Comparison of ENCODE assay signal across 9 mouse cellular contexts in genomic region chr19:4992904-4993303, GRCm38 (mm10). TPM values are rescaled to one million over a fixed set of nuclear protein-coding genes. Genes with fewer than 3 reads are reported as not detected.
DNase-seq lines count a peak whose midpoint lies in the region; ATAC-seq and TF ChIP-seq lines count a peak whose summit lies in the region.
"Had no signal": no experiment of that assay in that cellular context is flagged by ENCODE, and none has a peak within 500 bp of the region (broad histone marks: within the 10 kb centered on the region; RNA-seq: fewer than 3 reads in every experiment).

No protein-coding gene starts in this region.

- no peaks in the 10 kb centered on the region for H3K9me3 ChIP-seq in kidney, postnatal 0 days (replicated peaks; ENCODE audit: low read length)
- H3K9me3 ChIP-seq in kidney, embryonic 16.5 days (ENCODE audit: low read length), result no peaks in the 10 kb centered on the region
- no peaks in the 10 kb centered on the region for H3K9me3 ChIP-seq in ES-E14 (ENCODE audit: control insufficient read depth, insufficient read depth, low read depth, low read length)
- no peaks in the 10 kb centered on the region for H3K9me3 ChIP-seq in midbrain, postnatal 0 days (ENCODE audit: low read length)
- H3K9me3 ChIP-seq: liver, embryonic 13.5 days had no signal

- no peak overlapping the region for H3K4me3 ChIP-seq in kidney, postnatal 0 days (replicated peaks; ENCODE audit: low read depth, low read length)
- no peak overlapping the region for H3K4me3 ChIP-seq in kidney, embryonic 16.5 days (ENCODE audit: low read length)
- H3K4me3 ChIP-seq in ES-E14 (ENCODE audit: insufficient read depth in 1 of 2, low read depth in 1 of 2, low read length in 2 of 2, poor library complexity in 1 of 2, severe bottlenecking in 1 of 2), result no peak overlapping the region
- no peak overlapping the region for H3K4me3 ChIP-seq in layer of hippocampus, adult 2 months
- no peak overlapping the region for H3K4me3 ChIP-seq in midbrain, postnatal 0 days (ENCODE audit: low read depth, low read length)
- H3K4me3 ChIP-seq: liver, embryonic 13.5 days had no signal

- DNase-seq in kidney, postnatal 0 days (ENCODE audit: low spot score), result peak; percentile 31
- DNase-seq in ES-E14 (ENCODE audit: low read depth, low spot score), result no peak
- peak; percentile 85 for DNase-seq in cerebellum, adult 8-10 months
- DNase-seq in layer of hippocampus, adult 2 months (ENCODE audit: low spot score in 2 of 2), result peak; percentile 79 to 85
- peak; percentile 79 for DNase-seq in midbrain, postnatal 0 days (ENCODE audit: low spot score)
- DNase-seq in spleen, postnatal 36 days (ENCODE audit: low spot score in 2 of 2), result no peak
- DNase-seq: liver, embryonic 13.5 days had no signal

- in situ Hi-C loops in ES-E14 (cut with MboI; ENCODE audit: low sequenced_read_pairs in 2 of 2, unreplicated experiment in 2 of 2), result loop anchor here in 1 of 2 experiments (25.0 kb wide), 1 partner anchor 356 kb away; the partner anchor contains the start of gene Rce1

- TF ChIP-seq CTCF in kidney, postnatal 0 days (IDR thresholded peaks at IDR 0.05; ENCODE audit: low read depth), result no peak
- peak; percentile 17 for TF ChIP-seq CTCF in layer of hippocampus, adult 2 months (conservative IDR thresholded peaks at IDR 0.05)
- peak; percentile 35; the same call in 1 of the 2 replicates for TF ChIP-seq CTCF in midbrain, postnatal 0 days (IDR thresholded peaks at IDR 0.05)

- no peak for ATAC-seq in kidney, postnatal 0 days (replicated peaks; ENCODE audit: low FRiP score, low read depth)
- no peak for ATAC-seq in kidney, embryonic 16.5 days (ENCODE audit: low FRiP score, low TSS enrichment)
- peak; percentile 71 for ATAC-seq in granulocyte monocyte progenitor cell, adult 5-6 weeks (replicated peaks; ENCODE audit: poor library complexity, severe bottlenecking)
- no peak for ATAC-seq in midbrain, postnatal 0 days (ENCODE audit: low FRiP score)

- no peaks in the 10 kb centered on the region for H3K36me3 ChIP-seq in kidney, postnatal 0 days (ENCODE audit: insufficient read depth, low read length)
- no peaks in the 10 kb centered on the region for H3K36me3 ChIP-seq in kidney, embryonic 16.5 days (ENCODE audit: insufficient read depth, low read length)
- H3K36me3 ChIP-seq in ES-E14 (ENCODE audit: control insufficient read depth, insufficient read depth, low read length, poor library complexity, severe bottlenecking), result no peaks in the 10 kb centered on the region
- H3K36me3 ChIP-seq in midbrain, postnatal 0 days (ENCODE audit: insufficient read depth, low read length), result no peaks in the 10 kb centered on the region
- H3K36me3 ChIP-seq: liver, embryonic 13.5 days had no signal

- peaks cover 20% of the 10 kb centered on the region for H3K27me3 ChIP-seq in kidney, postnatal 0 days (ENCODE audit: insufficient read depth, low read length)
- peaks cover 36% of the 10 kb centered on the region for H3K27me3 ChIP-seq in kidney, embryonic 16.5 days (ENCODE audit: insufficient read depth, low read length)
- no peaks in the 10 kb centered on the region for H3K27me3 ChIP-seq in midbrain, postnatal 0 days (ENCODE audit: insufficient read depth, low read length)

- 2% methylated on average over 9 of the region's 9 CpGs for WGBS in kidney, postnatal 0 days
- WGBS in kidney, embryonic 16.5 days, result 0% methylated on average over 9 of the region's 9 CpGs
- WGBS in midbrain, postnatal 0 days, result 3% methylated on average over 9 of the region's 9 CpGs

- no peaks in the 10 kb centered on the region for H3K4me1 ChIP-seq in kidney, postnatal 0 days (replicated peaks; ENCODE audit: insufficient read depth, low read length)
- no peaks in the 10 kb centered on the region for H3K4me1 ChIP-seq in kidney, embryonic 16.5 days (ENCODE audit: insufficient read depth, low read length)
- H3K4me1 ChIP-seq in ES-E14 (ENCODE audit: control insufficient read depth in 2 of 2, insufficient read depth in 2 of 2, low read length in 2 of 2, poor library complexity in 1 of 2), result peaks cover 0 to 7% of the 10 kb centered on the region in 2 experiments; a peak in 1 of 4 replicates
- H3K4me1 ChIP-seq in midbrain, postnatal 0 days (ENCODE audit: insufficient read depth, low read length), result peaks cover 30% of the 10 kb centered on the region; the same call in 1 of the 2 replicates
- H3K4me1 ChIP-seq: liver, embryonic 13.5 days had no signal

- H3K27ac ChIP-seq in kidney, postnatal 0 days, result no peak overlapping the region
- no peak overlapping the region for H3K27ac ChIP-seq in kidney, embryonic 16.5 days (ENCODE audit: low read length)
- no peak overlapping the region for H3K27ac ChIP-seq in ES-E14 (ENCODE audit: insufficient read depth, low read depth, low read length, poor library complexity, severe bottlenecking)
- peak overlapping the region; percentile 83 for H3K27ac ChIP-seq in layer of hippocampus, adult 2 months
- H3K27ac ChIP-seq in midbrain, postnatal 0 days (ENCODE audit: low read depth, low read length), result no peak overlapping the region; the same call in 1 of the 2 replicates
- H3K27ac ChIP-seq: liver, embryonic 13.5 days had no signal

- no peak overlapping the region for H3K4me2 ChIP-seq in kidney, postnatal 0 days (ENCODE audit: low read length)
- no peak overlapping the region for H3K4me2 ChIP-seq in kidney, embryonic 16.5 days (replicated peaks; ENCODE audit: low read depth, low read length)
- H3K4me2 ChIP-seq in midbrain, postnatal 0 days (ENCODE audit: low read depth, low read length, poor library complexity, severe bottlenecking), result peak overlapping the region; percentile 34
- H3K4me2 ChIP-seq: liver, embryonic 13.5 days had no signal

- no peak overlapping the region for H3K9ac ChIP-seq in kidney, postnatal 0 days (ENCODE audit: low read depth, low read length)
- no peak overlapping the region for H3K9ac ChIP-seq in kidney, embryonic 16.5 days (replicated peaks; ENCODE audit: low read length)
- no peak overlapping the region for H3K9ac ChIP-seq in ES-E14 (ENCODE audit: insufficient read depth, low read depth, low read length, poor library complexity, severe bottlenecking)
- H3K9ac ChIP-seq in midbrain, postnatal 0 days (replicated peaks; ENCODE audit: low read length, poor library complexity, severe bottlenecking), result no peak overlapping the region
- H3K9ac ChIP-seq: liver, embryonic 13.5 days had no signal

TF ChIP-seq in ES-E14, 5 proteins besides CTCF, POLR2A, EP300 and RAD21 (continues in another document):
- no peak for TF ChIP-seq CHD2 (IDR thresholded peaks at IDR 0.05; ENCODE audit: low read depth, low read length)
- no peak for TF ChIP-seq ZNF384 (IDR thresholded peaks at IDR 0.05; ENCODE audit: low read depth, low read length)

RNA-seq across cellular contexts. Expression of gene Npas4, which starts 2.8 kb away (rescaled TPM):
- not detected in 2 replicates for polyA plus RNA-seq in kidney, postnatal 0 days (2015; fragmentation: Nextera tagmentation; extraction: Ambion mirVana)
- not detected in 2 replicates for polyA plus RNA-seq in kidney, embryonic 16.5 days (2015; fragmentation: Nextera tagmentation; extraction: Ambion mirVana)
- total RNA-seq in ES-E14 (2012; rRNA removed), result 0.05 and 0.09 TPM in 2 replicates
- not detected in 2 replicates for total RNA-seq in granulocyte monocyte progenitor cell, adult 5-6 weeks (2014; fragmentation: Nextera tagmentation)
- total RNA-seq in granulocyte monocyte progenitor cell, adult 5-6 weeks (2017), result not detected in 2 replicates
- 10 to 100 TPM in 1 of 2 experiments, 1 to 10 TPM in 1; 6.4 to 11.2 TPM for total RNA-seq in layer of hippocampus, adult 2 months (2021)
- 3.4 and 5.9 TPM in 2 replicates for total RNA-seq in midbrain, postnatal 0 days (2014; rRNA removed)
- 0.36 and 0.43 TPM in 2 replicates for polyA plus RNA-seq in midbrain, postnatal 0 days (2015; fragmentation: Nextera tagmentation; extraction: Ambion mirVana)
- polyA plus RNA-seq: liver, embryonic 13.5 days had no signal

RNA-seq across cellular contexts. Expression of gene Slc29a2, which starts 30.8 kb away (rescaled TPM):
- polyA plus RNA-seq in kidney, postnatal 0 days (2015; fragmentation: Nextera tagmentation; extraction: Ambion mirVana), result 4.9 and 5.4 TPM in 2 replicates
- polyA plus RNA-seq in kidney, embryonic 16.5 days (2015; fragmentation: Nextera tagmentation; extraction: Ambion mirVana), result 6.4 and 7.1 TPM in 2 replicates
- total RNA-seq in ES-E14 (2012; rRNA removed), result 21.0 and 33.4 TPM in 2 replicates
- total RNA-seq in granulocyte monocyte progenitor cell, adult 5-6 weeks (2014; fragmentation: Nextera tagmentation), result 3.1 and 12.2 TPM in 2 replicates
- 2.5 and 4.2 TPM in 2 replicates for total RNA-seq in granulocyte monocyte progenitor cell, adult 5-6 weeks (2017)
- total RNA-seq in layer of hippocampus, adult 2 months (2021), result 10 to 100 TPM; 16.2 to 16.7 TPM
- 21.4 and 30.2 TPM in 2 replicates for total RNA-seq in midbrain, postnatal 0 days (2014; rRNA removed)
- polyA plus RNA-seq in midbrain, postnatal 0 days (2015; fragmentation: Nextera tagmentation; extraction: Ambion mirVana), result 19.1 and 21.1 TPM in 2 replicates

RNA-seq across cellular contexts. Expression of gene Mrpl11, which starts 31.0 kb away (rescaled TPM):
- polyA plus RNA-seq in kidney, postnatal 0 days (2015; fragmentation: Nextera tagmentation; extraction: Ambion mirVana), result 132 and 137 TPM in 2 replicates
- polyA plus RNA-seq in kidney, embryonic 16.5 days (2015; fragmentation: Nextera tagmentation; extraction: Ambion mirVana), result 102 and 106 TPM in 2 replicates
- total RNA-seq in ES-E14 (2012; rRNA removed), result 79.8 and 102 TPM in 2 replicates
- 51.9 and 53.3 TPM in 2 replicates for total RNA-seq in granulocyte monocyte progenitor cell, adult 5-6 weeks (2014; fragmentation: Nextera tagmentation)
- total RNA-seq in granulocyte monocyte progenitor cell, adult 5-6 weeks (2017), result 58.8 and 81.4 TPM in 2 replicates
- 10 to 100 TPM; 58.8 to 62.8 TPM for total RNA-seq in layer of hippocampus, adult 2 months (2021)
- total RNA-seq in midbrain, postnatal 0 days (2014; rRNA removed), result 88.2 and 93.1 TPM in 2 replicates
- 141 and 145 TPM in 2 replicates for polyA plus RNA-seq in midbrain, postnatal 0 days (2015; fragmentation: Nextera tagmentation; extraction: Ambion mirVana)

RNA-seq across cellular contexts. Expression of gene B4gat1, which starts 45.7 kb away (rescaled TPM):
- 57.1 and 64.2 TPM in 2 replicates for polyA plus RNA-seq in kidney, postnatal 0 days (2015; fragmentation: Nextera tagmentation; extraction: Ambion mirVana)
- polyA plus RNA-seq in kidney, embryonic 16.5 days (2015; fragmentation: Nextera tagmentation; extraction: Ambion mirVana), result 60.2 and 65.1 TPM in 2 replicates
- 14.1 and 27.2 TPM in 2 replicates for total RNA-seq in ES-E14 (2012; rRNA removed)
- 4.8 and 6.1 TPM in 2 replicates for total RNA-seq in granulocyte monocyte progenitor cell, adult 5-6 weeks (2014; fragmentation: Nextera tagmentation)
- total RNA-seq in granulocyte monocyte progenitor cell, adult 5-6 weeks (2017), result 2.6 and 11.6 TPM in 2 replicates
- total RNA-seq in layer of hippocampus, adult 2 months (2021), result 100 to 1,000 TPM; 112 to 130 TPM
- total RNA-seq in midbrain, postnatal 0 days (2014; rRNA removed), result 136 and 143 TPM in 2 replicates
- 172 and 177 TPM in 2 replicates for polyA plus RNA-seq in midbrain, postnatal 0 days (2015; fragmentation: Nextera tagmentation; extraction: Ambion mirVana)

RNA-seq across cellular contexts. Expression of gene AC124502.3, which starts 45.8 kb away (rescaled TPM):
- polyA plus RNA-seq in kidney, postnatal 0 days (2015; fragmentation: Nextera tagmentation; extraction: Ambion mirVana), result 1.1 and 1.3 TPM in 2 replicates
- 1.9 and 3.8 TPM in 2 replicates for polyA plus RNA-seq in kidney, embryonic 16.5 days (2015; fragmentation: Nextera tagmentation; extraction: Ambion mirVana)
- total RNA-seq in ES-E14 (2012; rRNA removed), result 3.2 and 4.3 TPM in 2 replicates
- 1.3 and 1.4 TPM in 2 replicates for total RNA-seq in granulocyte monocyte progenitor cell, adult 5-6 weeks (2014; fragmentation: Nextera tagmentation)
- total RNA-seq in granulocyte monocyte progenitor cell, adult 5-6 weeks (2017), result 5.4 TPM in 1 of 2 replicates, not detected in the other
- total RNA-seq in layer of hippocampus, adult 2 months (2021), result 1 to 10 TPM; 4.1 to 7.6 TPM
- total RNA-seq in midbrain, postnatal 0 days (2014; rRNA removed), result 3.8 and 12.5 TPM in 2 replicates
- polyA plus RNA-seq in midbrain, postnatal 0 days (2015; fragmentation: Nextera tagmentation; extraction: Ambion mirVana), result 2.2 and 3.7 TPM in 2 replicates

Comparison
In these comparisons a context has a peak if more than half of its experiments do, and no peak if none do; other contexts are left out.
1. DNase-seq: peak in kidney, postnatal 0 days (single experiment), cerebellum, adult 8-10 months (single experiment), layer of hippocampus, adult 2 months (2 of 2) and midbrain, postnatal 0 days (single experiment); none in ES-E14 (single experiment) and spleen, postnatal 36 days (0 of 2).